Mouse (Mus musculus): ENCODE results near the gene Serpina9. TPM values are rescaled to one million over a fixed set of nuclear protein-coding genes. Genes with fewer than 3 reads are reported as not detected.

Serpina9 gene
- total and polyA plus RNA-seq, 2 experiments from 2014 or later = 0.15 to 0.38 TPM

GRCm38 (mm10) chr12:103992945-103993344 lies 20.6 kb downstream of the Serpina9 start:
- WGBS = 82% methylated on average over 7 of the region's 7 CpGs
- H3K9ac ChIP-seq = no peak overlapping the region
- H3K4me1 ChIP-seq (ENCODE audit: insufficient read depth) = no peaks in the 10 kb centered on the region
- no peaks in the 10 kb centered on the region for H3K36me3 ChIP-seq (ENCODE audit: insufficient read depth)
- H3K27ac ChIP-seq (ENCODE audit: low read depth, low read length) = no peak overlapping the region
- DNase-seq = no peak
- TF ChIP-seq CTCF (IDR thresholded peaks at IDR 0.05; ENCODE audit: low read depth) = no peak
- H3K4me2 ChIP-seq (ENCODE audit: low read depth) = no peak overlapping the region
- ATAC-seq = 0 out of 2 replicates have a peak, but pooled peaks have one; percentile 12
- no peaks in the 10 kb centered on the region for H3K27me3 ChIP-seq (ENCODE audit: insufficient read depth, low read length)
- H3K4me3 ChIP-seq (ENCODE audit: low read depth, low read length) = no peak overlapping the region
- H3K9me3 ChIP-seq (ENCODE audit: low read length) = no peaks in the 10 kb centered on the region

DNA sequence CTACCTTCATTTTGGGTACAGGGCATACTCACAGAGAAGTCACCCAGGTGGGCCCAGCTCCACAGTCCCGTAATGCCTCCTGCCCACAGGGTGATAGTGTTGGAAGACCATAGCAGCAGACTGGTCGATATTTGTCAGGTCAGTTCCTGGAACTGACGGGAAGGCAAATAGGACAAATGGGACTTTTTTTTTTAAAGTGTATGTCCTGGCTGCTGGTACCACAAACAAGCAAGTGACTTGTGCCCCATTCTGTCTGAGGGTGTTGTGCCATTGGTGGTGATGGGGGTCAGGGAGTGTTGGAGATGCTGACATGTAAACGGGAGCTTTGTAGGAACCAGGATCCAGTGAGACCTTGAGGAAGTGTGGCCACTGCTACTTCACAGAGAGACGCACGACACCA lies 23.7 kb downstream of the Serpina9 start, which contains the start of gene Serpina11:
Serpina11 (minus strand) TSS at position 101 of the 400 bp plus-strand sequence.
- Histone ChIP-seq H3K36me3 (ENCODE audit: insufficient read depth) (no peaks in the 10 kb centered on the region), H3K9ac (no peak within 1 kb of the TSS), H3K27ac (ENCODE audit: low read depth, low read length) (no peak within 1 kb of the TSS), H3K27me3 (ENCODE audit: insufficient read depth, low read length) (no peaks in the 10 kb centered on the region), H3K4me2 (ENCODE audit: low read depth) (no peak within 1 kb of the TSS), H3K4me1 (ENCODE audit: insufficient read depth) (no peaks in the 10 kb centered on the region), H3K9me3 (ENCODE audit: low read length) (no peaks in the 10 kb centered on the region), H3K4me3 (ENCODE audit: low read depth, low read length) (no peak within 1 kb of the TSS)
- 92% methylated on average over 6 of the region's 6 CpGs for WGBS
- DNase-seq (no peak), ATAC-seq (no peak)
- no peak for TF ChIP-seq CTCF (IDR thresholded peaks at IDR 0.05; ENCODE audit: low read depth)

DNA sequence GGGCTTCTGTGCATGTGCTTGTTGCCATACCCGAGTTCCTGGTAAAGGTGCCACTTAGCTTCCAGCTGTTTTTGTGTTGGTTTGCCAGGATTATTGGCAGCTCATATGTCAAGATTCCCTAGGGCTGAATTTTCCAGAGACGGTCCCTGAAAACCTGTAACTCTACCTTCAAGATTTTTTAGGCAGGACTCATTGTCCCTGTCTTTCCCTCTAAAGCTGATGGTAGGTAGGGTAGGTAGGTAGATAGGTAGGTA lies 24.1 kb downstream of the Serpina9 start:
- 76% methylated on average over 2 of the region's 2 CpGs for WGBS
- Histone ChIP-seq H3K4me1 (ENCODE audit: insufficient read depth) (no peaks in the 10 kb centered on the region), H3K4me3 (ENCODE audit: low read depth, low read length) (no peak overlapping the region), H3K27me3 (ENCODE audit: insufficient read depth, low read length) (no peaks in the 10 kb centered on the region), H3K9me3 (ENCODE audit: low read length) (no peaks in the 10 kb centered on the region), H3K36me3 (ENCODE audit: insufficient read depth) (no peaks in the 10 kb centered on the region), H3K9ac (no peak overlapping the region), H3K4me2 (ENCODE audit: low read depth) (no peak overlapping the region), H3K27ac (ENCODE audit: low read depth, low read length) (no peak overlapping the region)
- ATAC-seq (no peak), DNase-seq (no peak)
- no peak for TF ChIP-seq CTCF (IDR thresholded peaks at IDR 0.05; ENCODE audit: low read depth)

GRCm38 (mm10) chr12:103988754-103989513 lies 24.6 kb downstream of the Serpina9 start:
- no peak for TF ChIP-seq CTCF (IDR thresholded peaks at IDR 0.05; ENCODE audit: low read depth)
- H3K9ac ChIP-seq = no peak overlapping the region
- H3K4me1 ChIP-seq (ENCODE audit: insufficient read depth) = no peaks in the 10 kb centered on the region
- ATAC-seq = no peak
- 67% methylated on average over 14 of the region's 14 CpGs for WGBS
- no peak overlapping the region for H3K4me3 ChIP-seq (ENCODE audit: low read depth, low read length)
- H3K27ac ChIP-seq (ENCODE audit: low read depth, low read length) = no peak overlapping the region
- no peak for DNase-seq
- no peak overlapping the region for H3K4me2 ChIP-seq (ENCODE audit: low read depth)
- H3K9me3 ChIP-seq (ENCODE audit: low read length) = no peaks in the 10 kb centered on the region
- no peaks in the 10 kb centered on the region for H3K36me3 ChIP-seq (ENCODE audit: insufficient read depth)
- no peaks in the 10 kb centered on the region for H3K27me3 ChIP-seq (ENCODE audit: insufficient read depth, low read length)

GRCm38 (mm10) chr12:103985868-103986267 lies 27.7 kb downstream of the Serpina9 start:
- Histone ChIP-seq H3K36me3 (ENCODE audit: insufficient read depth) (no peaks in the 10 kb centered on the region), H3K9ac (no peak overlapping the region), H3K4me2 (ENCODE audit: low read depth) (no peak overlapping the region), H3K27ac (ENCODE audit: low read depth, low read length) (no peak overlapping the region), H3K4me3 (ENCODE audit: low read depth, low read length) (no peak overlapping the region), H3K27me3 (ENCODE audit: insufficient read depth, low read length) (no peaks in the 10 kb centered on the region), H3K4me1 (ENCODE audit: insufficient read depth) (0 out of 2 replicates have a peak, but pooled peaks cover 4% of the 10 kb centered on the region), H3K9me3 (ENCODE audit: low read length) (no peaks in the 10 kb centered on the region)
- DNase-seq (no peak), ATAC-seq (no peak)
- TF ChIP-seq CTCF (IDR thresholded peaks at IDR 0.05; ENCODE audit: low read depth) = no peak
- WGBS = 71% methylated on average over 5 of the region's 5 CpGs

GRCm38 (mm10) chr12:103984935-103985334 lies 28.6 kb downstream of the Serpina9 start:
- no peak overlapping the region for H3K9ac ChIP-seq
- DNase-seq = peak; percentile 61
- H3K27ac ChIP-seq (ENCODE audit: low read depth, low read length) = no peak overlapping the region
- ATAC-seq = no peak
- no peaks in the 10 kb centered on the region for H3K27me3 ChIP-seq (ENCODE audit: insufficient read depth, low read length)
- no peaks in the 10 kb centered on the region for H3K9me3 ChIP-seq (ENCODE audit: low read length)
- no peak overlapping the region for H3K4me2 ChIP-seq (ENCODE audit: low read depth)
- H3K4me1 ChIP-seq (ENCODE audit: insufficient read depth) = 0 out of 2 replicates have a peak, but pooled peaks cover 4% of the 10 kb centered on the region
- WGBS = 64% methylated on average over 4 of the region's 4 CpGs
- no peak overlapping the region for H3K4me3 ChIP-seq (ENCODE audit: low read depth, low read length)
- no peaks in the 10 kb centered on the region for H3K36me3 ChIP-seq (ENCODE audit: insufficient read depth)
- TF ChIP-seq CTCF (IDR thresholded peaks at IDR 0.05; ENCODE audit: low read depth) = peak; percentile 68

GRCm38 (mm10) chr12:103981646-103982360 lies 31.8 kb downstream of the Serpina9 start:
- H3K4me1 ChIP-seq (ENCODE audit: insufficient read depth) = 0 out of 2 replicates have a peak, but pooled peaks cover 4% of the 10 kb centered on the region
- 62% methylated on average over 7 of the region's 7 CpGs for WGBS
- no peak for TF ChIP-seq CTCF (IDR thresholded peaks at IDR 0.05; ENCODE audit: low read depth)
- no peaks in the 10 kb centered on the region for H3K9me3 ChIP-seq (ENCODE audit: low read length)
- DNase-seq (peak; percentile 64), ATAC-seq (peak; percentile 84)
- no peak overlapping the region for H3K4me2 ChIP-seq (ENCODE audit: low read depth)
- no peak overlapping the region for H3K4me3 ChIP-seq (ENCODE audit: low read depth, low read length)
- no peak overlapping the region for H3K9ac ChIP-seq
- H3K36me3 ChIP-seq (ENCODE audit: insufficient read depth) = no peaks in the 10 kb centered on the region
- no peaks in the 10 kb centered on the region for H3K27me3 ChIP-seq (ENCODE audit: insufficient read depth, low read length)
- peak overlapping the region; percentile 24; the same call in 1 of the 2 replicates for H3K27ac ChIP-seq (ENCODE audit: low read depth, low read length)
